ENCODE assay signal across 14 mouse cellular contexts in the genomic region with DNA sequence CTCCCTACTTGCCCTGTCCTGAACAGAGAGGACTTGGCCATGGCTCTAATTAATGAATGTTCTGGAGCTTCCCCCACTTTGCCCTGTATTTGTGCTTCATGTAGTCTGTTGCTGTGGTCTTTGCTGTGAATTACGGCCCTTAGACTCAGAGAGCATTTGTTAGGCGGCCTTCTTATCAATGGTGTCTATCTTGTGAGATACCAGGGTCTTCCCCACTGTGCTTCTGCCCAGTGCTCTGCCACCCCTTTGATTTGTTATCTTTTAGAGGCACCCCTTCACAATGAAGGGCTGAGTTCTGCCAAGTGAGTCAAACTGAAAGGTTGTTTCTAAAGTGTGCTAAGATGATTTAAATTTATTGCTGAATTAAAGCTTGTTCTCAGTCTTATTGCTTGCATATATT.
"Had no signal": no experiment of that assay in that cellular context is flagged by ENCODE, and none has a peak within 500 bp of the region (broad histone marks: within the 10 kb centered on the region; RNA-seq: fewer than 3 reads in every experiment).

No protein-coding gene starts in this region.

- H3K27ac ChIP-seq: liver, embryonic 14.5 days; macrophage; midbrain, embryonic 12.5 days; midbrain, embryonic 15.5 days; neural tube, embryonic 12.5 days; stomach, embryonic 15.5 days; stomach, postnatal 0 days had no signal

- ATAC-seq: midbrain, embryonic 15.5 days had no signal

- H3K9ac ChIP-seq: liver, embryonic 14.5 days; lung, embryonic 14.5 days; midbrain, embryonic 12.5 days; midbrain, embryonic 15.5 days; neural tube, embryonic 12.5 days; stomach, embryonic 15.5 days had no signal

- H3K27me3 ChIP-seq: midbrain, embryonic 12.5 days; midbrain, embryonic 15.5 days; neural tube, embryonic 12.5 days; stomach, embryonic 15.5 days had no signal

- H3K4me2 ChIP-seq: lung, embryonic 14.5 days; midbrain, embryonic 12.5 days; midbrain, embryonic 15.5 days; neural tube, embryonic 12.5 days; stomach, embryonic 15.5 days had no signal

- H3K9me3 ChIP-seq: midbrain, embryonic 12.5 days; midbrain, embryonic 15.5 days; neural tube, embryonic 12.5 days; stomach, embryonic 15.5 days had no signal

- H3K36me3 ChIP-seq: midbrain, embryonic 12.5 days; midbrain, embryonic 15.5 days; neural tube, embryonic 12.5 days; stomach, embryonic 15.5 days had no signal

- H3K4me1 ChIP-seq: midbrain, embryonic 12.5 days; midbrain, embryonic 15.5 days; neural tube, embryonic 12.5 days; stomach, embryonic 15.5 days had no signal

- H3K4me3 ChIP-seq: midbrain, embryonic 12.5 days; midbrain, embryonic 15.5 days; neural tube, embryonic 12.5 days; stomach, embryonic 15.5 days had no signal

- DNase-seq: lung, adult 18-20 months; lung, embryonic 14.5 days; lung, postnatal 10 days; right cerebral cortex, postnatal 14 days; thymus, adult 2 months; thymus, postnatal 25 days; thymus, postnatal 4 days had no signal
